Mouse (Mus musculus) liver, adult 2 months (tissue): ENCODE measurements around the gene Golph3.

Experiments used
- CTCF ChIP-seq: fragments of 200-500 bp; IDR thresholded peaks from 2 replicates; pipeline ENCODE4 v1.5.1; 2011; ENCODE audit warnings: low read depth, low read length, control low read depth
- POLR2A ChIP-seq: fragments of 200-500 bp; IDR thresholded peaks from 2 replicates; pipeline ENCODE4 v1.6.1; 2011; ENCODE audit warnings: low read length, control low read depth; ENCODE audit not compliant: insufficient read depth; ENCODE audit errors: extremely low read depth

GRCm38 (mm10) chr15:12351470-12351869, 30.2 kb downstream of the Golph3 start:
- TF ChIP-seq CTCF (no peak), POLR2A (no peak)
